Mouse (Mus musculus) lung, adult 2 months (tissue): ENCODE results near the gene Slc13a2. TPM values are rescaled to one million over a fixed set of nuclear protein-coding genes. Genes with fewer than 3 reads are reported as not detected.

Experiments
- DNase-seq: peaks from one replicate; pipeline ENCODE4 v3.0.0; 2022
- H3K4me1 ChIP-seq: fragments of 200-500 bp; 2 replicates; pipeline ENCODE4 v1.6.1; 2011; ENCODE audit warnings: low read length; ENCODE audit not compliant: control insufficient read depth, insufficient read depth
- H3K4me3 ChIP-seq: fragments of 200-500 bp; replicated peaks from 2 replicates; pipeline ENCODE3; 2011; ENCODE audit warnings: low read depth, mild to moderate bottlenecking, control low read depth, low read length; ENCODE audit errors: extremely low read depth
- CTCF ChIP-seq: fragments of 200-500 bp; IDR thresholded peaks from 2 replicates; pipeline ENCODE4 v1.5.1; 2011; ENCODE audit warnings: mild to moderate bottlenecking, low read length, control low read depth; ENCODE audit not compliant: insufficient read depth
- POLR2A ChIP-seq: fragments of 200-500 bp; IDR thresholded peaks from 2 replicates; pipeline ENCODE4 v1.6.1; 2011; ENCODE audit warnings: low read depth, mild to moderate bottlenecking, control low read depth, low read length, borderline replicate concordance; ENCODE audit errors: extremely low read depth
- WGBS: fragments of 180-500 bp; shearing (Covaris S2); methylation state at CpG from one replicate; pipeline ENCODE4 v1.1.7; 2018; 5-methylcytosine and 5-hydroxymethylcytosine counted together
- polyA plus RNA-seq: library from polyadenylated mRNA; depleted of rRNA; stranded (reverse); fragments of >200 nt; gene quantifications from 2 replicates; pipeline ENCODE4 v1.2.3, GENCODE M21; 2012

Gene Slc13a2
- polyA plus RNA-seq, 1 experiment, result 1.5 TPM

DNA sequence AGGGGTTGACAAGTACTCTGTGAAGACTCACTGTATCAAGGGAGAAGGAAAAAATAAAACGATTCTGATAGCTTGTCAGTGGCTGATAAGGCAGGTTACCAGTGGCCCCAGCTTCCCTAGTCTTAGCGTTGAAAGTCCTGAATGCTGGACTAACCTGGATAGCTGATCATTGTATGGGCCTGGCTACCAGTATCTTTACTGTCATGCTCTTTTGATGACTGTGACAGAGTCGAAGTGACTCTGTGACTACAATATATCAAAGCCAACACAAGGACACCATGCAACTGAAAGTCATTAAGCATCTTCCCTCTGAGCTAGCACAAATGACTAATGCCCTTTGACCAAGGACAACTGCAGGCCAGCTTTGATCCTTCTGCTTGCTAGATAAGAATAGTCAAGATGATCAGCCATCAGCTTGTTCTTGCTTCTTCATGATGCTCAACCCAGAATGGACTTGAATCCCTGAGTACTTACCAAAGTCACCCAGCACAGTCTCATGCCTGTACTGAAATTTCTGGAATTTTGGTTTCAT, 16.4 kb upstream of the Slc13a2 start:
- WGBS, result 68% methylated on average over 3 of the region's 3 CpGs
- Histone ChIP-seq H3K4me1 (peaks cover 4% of the 10 kb centered on the region; the same call in 1 of the 2 replicates), H3K4me3 (no peak overlapping the region)
- no peak for DNase-seq
- TF ChIP-seq CTCF (no peak), POLR2A (no peak)

DNA sequence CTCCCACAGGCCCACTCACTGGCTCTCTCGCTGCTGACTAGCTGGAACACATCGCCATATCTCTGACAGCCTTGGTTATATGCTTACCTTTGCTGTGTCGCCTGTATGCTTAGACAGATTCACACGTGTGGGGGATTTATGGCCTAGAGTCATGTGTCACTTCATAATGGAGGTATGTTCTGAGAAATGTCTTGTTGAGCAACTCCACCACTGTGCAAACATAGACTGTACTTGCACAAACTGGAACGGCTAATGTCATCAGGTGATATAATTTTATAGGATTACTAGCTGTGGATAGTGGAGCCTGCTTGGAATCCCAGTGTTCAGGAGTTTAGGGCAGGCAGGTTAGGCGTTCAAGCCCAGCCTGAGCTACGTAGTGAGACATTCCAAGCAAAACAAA, 15.2 kb upstream of the Slc13a2 start:
- Histone ChIP-seq H3K4me3 (no peak overlapping the region), H3K4me1 (peaks cover 4% of the 10 kb centered on the region; the same call in 1 of the 2 replicates)
- no peak for DNase-seq
- WGBS, result 78% methylated on average over 7 of the region's 7 CpGs
- no peak for TF ChIP-seq CTCF
- no peak for TF ChIP-seq POLR2A

DNA sequence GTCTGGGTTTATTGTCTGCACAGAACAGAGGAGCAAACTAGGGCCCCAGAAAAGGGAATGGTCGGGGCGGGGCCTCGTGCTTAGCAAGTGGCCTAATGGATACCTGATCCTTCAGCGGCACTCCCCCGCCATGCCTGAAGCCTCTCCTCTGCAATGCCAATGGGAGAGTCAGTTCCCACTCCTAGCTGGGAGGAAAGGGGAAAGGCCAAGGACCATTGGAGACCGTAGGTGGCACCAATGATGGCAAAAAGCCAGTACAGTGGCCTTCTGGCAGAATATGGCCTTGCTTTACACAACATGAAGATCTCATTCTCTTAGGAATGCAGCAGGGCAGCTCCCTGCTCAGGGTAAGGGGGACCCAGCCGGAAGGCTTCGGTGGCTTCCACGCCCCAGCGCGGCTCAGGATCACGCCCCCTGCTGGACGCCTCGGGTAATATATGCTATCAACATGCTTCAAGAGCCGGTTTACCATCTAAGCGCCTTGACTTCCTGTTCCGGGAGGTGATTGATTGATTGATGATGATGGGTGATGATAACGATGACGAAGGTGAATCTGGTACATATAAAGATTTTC, 13.8 kb upstream of the Slc13a2 start:
- Histone ChIP-seq H3K4me3 (no peak overlapping the region), H3K4me1 (peaks cover 4% of the 10 kb centered on the region; the same call in 1 of the 2 replicates)
- DNase-seq, result peak; percentile 54
- TF ChIP-seq CTCF (peak; percentile 38), POLR2A (no peak)
- 6% methylated on average over 19 of the region's 19 CpGs for WGBS

DNA sequence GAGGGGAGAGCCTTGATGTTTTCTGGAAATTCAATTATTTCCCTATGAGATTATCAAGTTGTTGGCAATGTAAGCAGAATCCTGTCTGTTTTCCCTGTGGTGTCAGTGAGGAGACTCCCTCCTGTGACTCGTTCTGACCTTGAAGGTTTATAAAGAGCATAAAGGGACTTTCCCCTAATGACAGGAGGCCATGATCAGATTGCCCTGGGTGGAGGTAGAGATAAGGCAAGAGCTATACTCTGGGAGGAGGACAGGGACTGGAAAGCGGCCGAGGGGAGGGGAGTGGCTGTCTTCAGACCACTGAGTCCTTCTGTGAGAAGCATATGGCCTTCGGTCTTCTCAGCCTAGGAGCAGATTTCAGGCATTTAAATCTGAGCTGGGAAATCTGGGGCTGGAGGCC, 12.0 kb upstream of the Slc13a2 start:
- TF ChIP-seq POLR2A, result no peak
- TF ChIP-seq CTCF, result no peak
- H3K4me3 ChIP-seq, result no peak overlapping the region
- WGBS, result 58% methylated on average over 4 of the region's 4 CpGs
- DNase-seq, result no peak
- peaks cover 4% of the 10 kb centered on the region; the same call in 1 of the 2 replicates for H3K4me1 ChIP-seq

DNA sequence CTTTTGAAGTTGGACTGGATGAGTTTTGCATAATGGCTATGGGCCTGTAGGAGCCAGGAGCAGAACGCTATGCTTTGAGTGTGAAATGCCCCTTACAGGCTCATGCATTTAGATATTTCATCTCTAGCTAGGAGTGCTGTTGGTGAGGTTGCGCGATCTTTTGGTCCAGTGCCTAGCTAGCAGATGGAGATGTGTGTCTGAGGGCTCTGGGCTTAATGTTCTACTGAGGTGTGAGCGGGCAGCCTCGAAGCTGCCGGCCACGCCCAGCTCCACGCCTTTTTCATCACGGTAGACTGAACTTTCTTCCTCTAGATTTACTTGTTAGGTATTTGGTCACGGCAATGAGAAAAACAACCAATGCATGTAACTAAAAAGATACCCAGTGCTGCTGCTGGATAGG, 9.2 kb upstream of the Slc13a2 start:
- no peak for DNase-seq
- 81% methylated on average over 10 of the region's 10 CpGs for WGBS
- TF ChIP-seq POLR2A (no peak), CTCF (no peak)
- Histone ChIP-seq H3K4me3 (no peak overlapping the region), H3K4me1 (peaks cover 4% of the 10 kb centered on the region; the same call in 1 of the 2 replicates)

DNA sequence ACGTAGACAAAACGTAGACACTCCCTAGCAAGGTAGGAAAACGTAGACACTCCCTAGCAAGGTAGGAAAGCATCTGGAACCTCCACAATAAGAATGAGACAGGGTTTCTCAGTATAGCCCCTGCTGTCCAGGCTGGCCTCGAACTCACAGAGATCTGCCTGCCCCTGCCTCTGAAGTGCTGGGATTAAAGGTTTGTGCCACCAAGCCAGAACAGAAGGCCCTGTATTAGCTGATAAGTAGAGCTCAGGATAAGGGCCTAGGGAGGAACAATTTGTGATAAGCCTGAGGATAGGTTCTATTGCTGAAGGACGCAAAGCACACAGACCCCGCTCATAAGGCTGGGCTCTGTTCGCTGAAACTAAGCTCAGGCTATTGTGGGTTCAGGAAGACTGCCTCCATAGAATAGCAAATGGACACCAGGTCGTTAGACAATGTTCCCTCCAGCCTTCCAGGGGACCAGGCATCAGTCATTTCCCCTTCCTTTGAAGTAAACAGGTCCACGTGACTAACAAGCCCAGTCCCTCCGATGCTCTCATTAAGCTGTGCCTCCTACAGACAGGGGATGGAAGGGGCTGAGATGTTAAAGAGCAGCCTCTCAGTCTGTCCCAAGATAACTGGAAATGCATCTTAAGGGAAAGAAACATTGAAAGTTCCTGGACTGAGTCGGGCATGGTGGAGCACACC, 8.3 kb upstream of the Slc13a2 start:
- 57% methylated on average over 11 of the region's 11 CpGs for WGBS
- Histone ChIP-seq H3K4me3 (no peak overlapping the region), H3K4me1 (no peaks in the 10 kb centered on the region)
- DNase-seq, result no peak
- TF ChIP-seq CTCF (no peak), POLR2A (no peak)

DNA sequence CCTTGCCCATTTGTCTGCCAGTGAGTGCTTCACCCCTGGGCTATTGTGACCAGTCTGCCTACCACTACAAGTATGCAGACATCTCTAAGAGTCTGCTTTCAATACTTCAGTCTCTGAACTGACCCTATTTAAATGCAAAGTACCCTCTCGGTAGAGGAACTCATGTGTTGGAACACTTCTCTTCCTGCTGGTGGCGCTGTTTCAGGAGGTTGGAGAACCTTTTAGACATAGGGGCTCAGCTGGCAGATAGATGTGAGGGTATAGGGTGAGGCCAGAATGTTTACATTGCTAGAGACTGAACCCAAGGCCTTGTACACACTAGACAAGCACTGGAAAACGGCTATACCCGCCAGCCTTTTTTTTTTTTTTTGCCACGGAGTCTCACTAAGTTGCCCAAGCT, 6.3 kb upstream of the Slc13a2 start:
- TF ChIP-seq CTCF, result no peak
- no peak for TF ChIP-seq POLR2A
- Histone ChIP-seq H3K4me3 (no peak overlapping the region), H3K4me1 (no peaks in the 10 kb centered on the region)
- no peak for DNase-seq
- 70% methylated on average over 5 of the region's 5 CpGs for WGBS

DNA sequence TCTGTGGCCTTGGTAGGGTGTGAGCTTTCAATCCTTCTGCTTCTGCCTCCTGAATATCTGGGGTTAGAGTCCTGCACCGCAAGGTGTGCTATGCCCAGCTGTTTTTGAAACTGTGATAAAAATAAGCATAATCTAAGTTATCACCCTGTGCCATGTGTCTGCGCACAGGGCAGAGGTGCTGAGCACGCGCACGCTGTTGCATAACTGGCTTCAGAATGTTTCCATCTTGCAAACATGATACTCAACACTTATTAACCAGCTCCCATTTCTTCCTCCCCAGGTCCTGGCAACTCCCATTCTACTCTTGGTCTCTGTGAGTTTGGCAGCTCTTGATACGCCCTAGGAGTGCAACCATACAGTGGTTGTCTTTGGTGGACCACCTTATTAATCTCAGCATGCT, 5.6 kb upstream of the Slc13a2 start:
- 86% methylated on average over 6 of the region's 6 CpGs for WGBS
- no peak for DNase-seq
- Histone ChIP-seq H3K4me1 (no peaks in the 10 kb centered on the region), H3K4me3 (no peak overlapping the region)
- no peak for TF ChIP-seq CTCF

DNA sequence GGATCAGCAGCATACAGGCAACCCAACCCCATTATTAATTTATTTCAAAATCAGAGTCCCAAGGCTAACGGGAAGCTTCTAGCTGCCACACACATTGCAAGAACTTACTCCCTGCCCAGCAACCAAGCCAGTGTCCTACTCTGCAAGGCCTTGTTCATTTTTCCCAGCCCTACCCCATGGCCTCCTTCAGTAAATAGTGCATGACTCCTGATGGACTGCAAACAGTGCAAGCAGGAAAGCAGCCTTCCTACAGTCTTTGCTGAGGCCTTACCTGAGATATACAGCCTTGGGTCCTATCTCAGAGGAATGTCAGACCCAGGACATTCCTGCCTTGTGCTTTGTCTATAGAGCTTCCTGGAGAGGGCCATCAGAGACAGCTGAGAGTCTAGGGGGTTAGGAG, 3.6 kb upstream of the Slc13a2 start:
- TF ChIP-seq POLR2A (no peak), CTCF (no peak)
- 91% methylated on average over 1 of the region's 1 CpGs for WGBS
- no peak overlapping the region for H3K4me3 ChIP-seq
- peaks cover 9% of the 10 kb centered on the region; the same call in 1 of the 2 replicates for H3K4me1 ChIP-seq
- no peak for DNase-seq

DNA sequence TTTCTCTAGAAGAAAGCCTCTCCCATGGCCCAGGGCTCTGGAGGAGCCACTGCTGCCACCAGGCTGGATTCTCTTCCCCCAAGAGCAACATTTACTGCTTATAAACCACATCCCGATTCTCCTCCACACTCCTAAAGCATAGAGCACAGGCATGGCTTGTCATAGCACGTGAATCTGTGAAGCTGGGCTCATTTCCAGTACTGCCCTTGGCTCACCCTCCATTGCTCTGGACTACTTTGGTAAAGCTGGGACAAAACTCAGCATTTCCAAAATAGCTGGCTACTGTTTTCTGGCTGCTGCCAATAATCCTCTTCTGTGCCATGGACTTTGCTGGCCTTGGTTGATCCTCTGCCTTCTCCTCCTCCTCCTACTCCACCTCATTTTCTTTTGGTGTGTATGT, 2.3 kb upstream of the Slc13a2 start:
- Histone ChIP-seq H3K4me3 (no peak overlapping the region), H3K4me1 (peaks cover 9% of the 10 kb centered on the region; the same call in 1 of the 2 replicates)
- no peak for TF ChIP-seq POLR2A
- TF ChIP-seq CTCF, result no peak
- no peak for DNase-seq
- WGBS, result 40% methylated on average over 2 of the region's 2 CpGs
